Mouse (Mus musculus) fibroblast of lung, adult 2 months (primary cell): ENCODE results near the gene Postn.

ENCODE experiments used
- DNase-seq: peaks from one replicate; pipeline ENCODE4 v3.0.0-alpha.2; 2011; ENCODE audit warnings: low read depth

Gene Postn

GRCm38 (mm10) chr3:54420189-54420928 is 59.5 kb downstream of the Postn start:
- no peak for DNase-seq

GRCm38 (mm10) chr3:54420983-54421382 is 60.1 kb downstream of the Postn start:
- DNase-seq: no peak

GRCm38 (mm10) chr3:54421666-54422065 is 60.8 kb downstream of the Postn start:
- DNase-seq: no peak

DNA sequence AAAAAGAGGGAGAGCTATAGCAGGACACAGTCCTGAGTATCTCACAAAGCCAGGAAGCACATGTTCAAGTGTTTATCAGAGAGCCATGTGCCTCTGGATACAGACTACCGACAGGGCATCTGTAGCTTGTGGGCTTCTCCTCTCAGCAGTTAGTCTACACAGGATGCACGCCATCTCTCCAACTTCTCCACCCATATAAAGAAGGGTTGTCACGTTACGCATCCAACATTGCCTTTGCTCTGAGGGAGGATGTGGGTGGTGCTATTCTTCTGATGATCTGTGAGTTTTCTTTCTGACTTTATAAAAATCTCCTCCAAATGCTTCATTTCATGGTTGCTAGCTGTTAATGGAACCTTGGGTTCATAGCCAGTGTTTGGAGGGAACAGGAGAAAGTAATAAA is 63.2 kb downstream of the Postn start:
- DNase-seq: no peak

DNA sequence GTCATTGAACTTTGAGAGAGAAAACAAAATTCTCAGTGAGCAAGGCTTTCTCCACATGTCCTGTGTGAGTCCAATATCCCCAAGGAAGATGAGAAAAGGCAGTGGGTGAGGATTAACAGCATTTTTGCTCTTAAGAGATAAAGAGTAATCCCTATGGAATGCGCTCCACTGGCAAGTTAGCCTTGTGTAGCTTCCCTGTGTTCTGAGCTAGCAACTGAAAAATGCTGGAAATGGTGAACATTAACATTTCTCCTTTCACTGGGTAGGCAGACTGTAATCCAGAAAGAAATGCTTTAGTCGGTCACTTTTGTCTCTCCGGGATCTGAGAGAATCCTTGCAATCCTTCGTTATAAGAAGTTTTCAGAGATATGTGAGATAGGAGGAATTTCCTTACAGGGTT is 70.8 kb downstream of the Postn start:
- no peak for DNase-seq

DNA sequence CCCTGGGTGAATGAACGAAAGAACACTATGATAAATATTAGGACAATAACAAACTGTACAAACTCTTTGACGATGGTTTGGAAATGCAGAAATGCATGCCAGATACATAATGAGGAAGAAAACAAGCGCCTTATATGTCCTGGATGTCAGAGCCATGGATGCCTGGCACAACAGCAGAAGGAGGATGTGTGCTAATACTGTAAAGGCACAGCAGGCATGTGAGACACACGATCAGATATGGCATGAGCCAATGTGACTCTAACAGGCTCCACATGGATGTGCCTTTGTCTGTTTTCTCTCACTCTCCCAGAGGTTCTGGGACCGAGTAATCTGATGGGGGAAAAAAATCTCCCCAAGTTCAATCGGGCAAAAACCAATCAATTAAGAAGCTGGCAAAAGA is 71.3 kb downstream of the Postn start:
- no peak for DNase-seq

DNA sequence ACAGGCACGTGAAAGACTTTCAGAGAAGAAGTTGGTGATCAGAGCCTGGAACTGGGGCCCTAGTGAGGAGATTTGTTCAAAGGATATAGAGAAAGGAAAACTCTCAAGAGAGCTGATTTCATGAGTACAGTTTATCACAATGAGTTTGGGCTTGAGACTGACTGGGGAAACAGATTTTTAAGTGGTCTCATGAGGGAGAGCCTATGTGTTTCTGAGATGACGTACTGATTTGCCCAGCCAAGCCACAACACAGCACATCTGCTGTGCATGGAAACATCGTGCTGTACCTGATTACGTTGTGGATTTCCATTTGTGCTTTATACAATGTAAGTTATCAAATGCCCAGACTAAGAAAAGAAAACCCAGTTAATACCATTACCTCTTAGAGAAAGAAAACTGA is 71.7 kb downstream of the Postn start:
- DNase-seq: no peak

- DNase-seq: no peak
Observed at GRCm38 (mm10) chr3:54434571-54434970, 73.7 kb downstream of the Postn start.

DNA sequence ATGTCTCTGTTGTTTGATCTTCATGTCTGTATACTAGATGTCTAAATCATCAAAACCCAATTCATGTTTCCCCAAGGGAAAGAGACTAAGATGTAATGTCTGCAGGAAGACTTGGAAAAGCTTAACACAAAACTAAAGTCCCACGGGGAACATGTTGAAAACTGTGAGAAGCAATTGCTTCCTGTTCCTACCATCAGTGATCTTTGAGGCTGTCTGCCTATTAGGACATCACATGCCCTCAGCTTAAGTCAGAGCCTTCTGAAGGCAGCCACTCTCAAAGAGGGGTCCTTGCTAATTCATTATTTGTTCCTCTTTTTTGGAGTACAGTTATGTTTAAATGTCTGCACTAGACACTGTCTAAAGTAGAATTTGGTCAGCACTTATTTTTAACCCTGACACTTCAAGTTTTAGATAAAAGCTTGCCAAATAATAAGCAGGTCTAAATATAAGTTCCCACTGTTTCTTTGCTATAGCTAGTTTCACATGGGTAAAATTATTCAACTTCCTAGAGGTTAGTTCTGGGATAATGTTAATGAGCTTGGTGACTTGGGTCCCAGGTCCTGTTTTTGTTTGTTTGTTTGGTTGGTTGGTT is 75.6 kb downstream of the Postn start:
- no peak for DNase-seq
